Mouse (Mus musculus): ENCODE data around the gene Fam76a. TPM values are rescaled to one million over a fixed set of nuclear protein-coding genes. Genes with fewer than 3 reads are reported as not detected.
"Not testable (repeated sequence)": the region's sequence is repeated elsewhere in the genome, so short reads cannot be mapped to it uniquely, and the experiment has no call there.

Fam76a gene
- polyA plus RNA-seq, 1 experiment from 2014 or later, result 31.7 TPM

- no peak overlapping the region for H3K4me3 ChIP-seq (ENCODE audit: low read depth, low read length)
- H3K27me3 ChIP-seq (ENCODE audit: control insufficient read depth, insufficient read depth, low read length), result 0 out of 2 replicates have a peak, but pooled peaks cover 2% of the 10 kb centered on the region
- H3K4me2 ChIP-seq, result 0 out of 2 replicates have a peak overlapping the region, but pooled peaks have one; percentile 6
- no peak for DNase-seq (ENCODE audit: low spot score, missing footprints)
- peak overlapping the region; percentile 44 for H3K27ac ChIP-seq (ENCODE audit: low read depth, low read length)
- H3K9ac ChIP-seq (ENCODE audit: low read length), result no peak overlapping the region
- H3K4me1 ChIP-seq (ENCODE audit: control insufficient read depth, insufficient read depth, low read length), result peaks cover 4% of the 10 kb centered on the region
- H3K36me3 ChIP-seq (ENCODE audit: control insufficient read depth, insufficient read depth, low read length), result no peaks in the 10 kb centered on the region
- 64% methylated on average over 12 of the region's 12 CpGs for WGBS
- no peak for ATAC-seq (ENCODE audit: low FRiP score)
- no peaks in the 10 kb centered on the region for H3K9me3 ChIP-seq (ENCODE audit: control insufficient read depth, low read length)
Measured at GRCm38 (mm10) chr4:132938181-132938941, 16.0 kb upstream of the Fam76a start.

- DNase-seq (ENCODE audit: low spot score, missing footprints), result peak; percentile 90
Measured at GRCm38 (mm10) chr4:132934639-132935038, 12.3 kb upstream of the Fam76a start.

GRCm38 (mm10) chr4:132932752-132933404 lies 10.5 kb upstream of the Fam76a start:
- ATAC-seq (ENCODE audit: low FRiP score), result no peak
- WGBS, result 84% methylated on average over 4 of the region's 4 CpGs
- no peaks in the 10 kb centered on the region for H3K9me3 ChIP-seq (ENCODE audit: control insufficient read depth, low read length)

More at GRCm38 (mm10) chr4:132934639-132935038, 12.3 kb upstream of the Fam76a start:
- Histone ChIP-seq H3K4me1 (ENCODE audit: control insufficient read depth, insufficient read depth, low read length) (peaks cover 4% of the 10 kb centered on the region), H3K9ac (ENCODE audit: low read length) (no peak overlapping the region), H3K4me2 (no peak overlapping the region), H3K36me3 (ENCODE audit: control insufficient read depth, insufficient read depth, low read length) (no peaks in the 10 kb centered on the region), H3K4me3 (ENCODE audit: low read depth, low read length) (no peak overlapping the region), H3K9me3 (ENCODE audit: control insufficient read depth, low read length) (no peaks in the 10 kb centered on the region), H3K27ac (ENCODE audit: low read depth, low read length) (no peak overlapping the region), H3K27me3 (ENCODE audit: control insufficient read depth, insufficient read depth, low read length) (no peaks in the 10 kb centered on the region)
- ATAC-seq (ENCODE audit: low FRiP score), result 0 out of 2 replicates have a peak, but pooled peaks have one; percentile 27
- WGBS, result 19% methylated on average over 7 of the region's 7 CpGs

GRCm38 (mm10) chr4:132930784-132931183 lies 8.4 kb upstream of the Fam76a start:
- H3K4me2 ChIP-seq, result no peak overlapping the region
- no peaks in the 10 kb centered on the region for H3K9me3 ChIP-seq (ENCODE audit: control insufficient read depth, low read length)
- no peak for ATAC-seq (ENCODE audit: low FRiP score)
- DNase-seq (ENCODE audit: low spot score, missing footprints), result peak; percentile 92
- H3K27me3 ChIP-seq (ENCODE audit: control insufficient read depth, insufficient read depth, low read length), result no peaks in the 10 kb centered on the region
- no peak overlapping the region for H3K4me3 ChIP-seq (ENCODE audit: low read depth, low read length)
- peaks cover 4% of the 10 kb centered on the region for H3K4me1 ChIP-seq (ENCODE audit: control insufficient read depth, insufficient read depth, low read length)
- no peaks in the 10 kb centered on the region for H3K36me3 ChIP-seq (ENCODE audit: control insufficient read depth, insufficient read depth, low read length)
- no peak overlapping the region for H3K27ac ChIP-seq (ENCODE audit: low read depth, low read length)
- WGBS, result 7% methylated on average over 8 of the region's 8 CpGs
- H3K9ac ChIP-seq (ENCODE audit: low read length), result no peak overlapping the region

More at GRCm38 (mm10) chr4:132932752-132933404, 10.5 kb upstream of the Fam76a start:
- Histone ChIP-seq H3K27me3 (ENCODE audit: control insufficient read depth, insufficient read depth, low read length) (no peaks in the 10 kb centered on the region), H3K36me3 (ENCODE audit: control insufficient read depth, insufficient read depth, low read length) (no peaks in the 10 kb centered on the region), H3K4me3 (ENCODE audit: low read depth, low read length) (no peak overlapping the region), H3K4me2 (no peak overlapping the region), H3K4me1 (ENCODE audit: control insufficient read depth, insufficient read depth, low read length) (peaks cover 4% of the 10 kb centered on the region), H3K9ac (ENCODE audit: low read length) (no peak overlapping the region), H3K27ac (ENCODE audit: low read depth, low read length) (no peak overlapping the region)
- no peak for DNase-seq (ENCODE audit: low spot score, missing footprints)

- H3K4me3 ChIP-seq (ENCODE audit: low read depth, low read length); ATAC-seq (ENCODE audit: low FRiP score): not testable (repeated sequence)
- 72% methylated on average over 2 of the region's 2 CpGs for WGBS
Measured at GRCm38 (mm10) chr4:132926520-132926919, 4.2 kb upstream of the Fam76a start.

GRCm38 (mm10) chr4:132922061-132922530 lies 262 bp downstream of the Fam76a start:
- peak overlapping the region; percentile 96 for H3K4me3 ChIP-seq (ENCODE audit: low read depth, low read length)
- ATAC-seq (ENCODE audit: low FRiP score), result peak; percentile 67; the same call in 1 of the 2 replicates
- under 1% methylated on average over 41 of the region's 50 CpGs for WGBS
- no peaks in the 10 kb centered on the region for H3K27me3 ChIP-seq (ENCODE audit: control insufficient read depth, insufficient read depth, low read length)
- H3K27ac ChIP-seq (ENCODE audit: low read depth, low read length), result peak overlapping the region; percentile 74
- peak; percentile 97 for DNase-seq (ENCODE audit: low spot score, missing footprints)
- H3K4me1 ChIP-seq (ENCODE audit: control insufficient read depth, insufficient read depth, low read length), result peaks cover 10% of the 10 kb centered on the region
- no peaks in the 10 kb centered on the region; the same call in 1 of the 2 replicates for H3K36me3 ChIP-seq (ENCODE audit: control insufficient read depth, insufficient read depth, low read length)
- H3K4me2 ChIP-seq, result peak overlapping the region; percentile 82
- no peaks in the 10 kb centered on the region for H3K9me3 ChIP-seq (ENCODE audit: control insufficient read depth, low read length)
- H3K9ac ChIP-seq (ENCODE audit: low read length), result peak overlapping the region; percentile 89

More at GRCm38 (mm10) chr4:132926520-132926919, 4.2 kb upstream of the Fam76a start:
- not testable (repeated sequence) for H3K9ac ChIP-seq (ENCODE audit: low read length); H3K9me3 ChIP-seq (ENCODE audit: control insufficient read depth, low read length); H3K4me1 ChIP-seq (ENCODE audit: control insufficient read depth, insufficient read depth, low read length); H3K27me3 ChIP-seq (ENCODE audit: control insufficient read depth, insufficient read depth, low read length); H3K36me3 ChIP-seq (ENCODE audit: control insufficient read depth, insufficient read depth, low read length); H3K27ac ChIP-seq (ENCODE audit: low read depth, low read length); DNase-seq (ENCODE audit: low spot score, missing footprints); H3K4me2 ChIP-seq

- Histone ChIP-seq H3K36me3 (ENCODE audit: control insufficient read depth, insufficient read depth, low read length) (no peaks in the 10 kb centered on the region; the same call in 1 of the 2 replicates), H3K4me3 (ENCODE audit: low read depth, low read length) (peak overlapping the region; percentile 96), H3K4me1 (ENCODE audit: control insufficient read depth, insufficient read depth, low read length) (peaks cover 10% of the 10 kb centered on the region), H3K4me2 (peak overlapping the region; percentile 82), H3K27ac (ENCODE audit: low read depth, low read length) (no peak overlapping the region), H3K27me3 (ENCODE audit: control insufficient read depth, insufficient read depth, low read length) (no peaks in the 10 kb centered on the region), H3K9me3 (ENCODE audit: control insufficient read depth, low read length) (no peaks in the 10 kb centered on the region), H3K9ac (ENCODE audit: low read length) (peak overlapping the region; percentile 89)
- DNase-seq (ENCODE audit: low spot score, missing footprints), result no peak
- WGBS, result 44% methylated on average over 12 of the region's 12 CpGs
- ATAC-seq (ENCODE audit: low FRiP score), result no peak
Measured at GRCm38 (mm10) chr4:132921488-132921887, 870 bp downstream of the Fam76a start.

- Histone ChIP-seq H3K4me1 (ENCODE audit: control insufficient read depth, insufficient read depth, low read length) (peaks cover 10% of the 10 kb centered on the region), H3K27me3 (ENCODE audit: control insufficient read depth, insufficient read depth, low read length) (no peaks in the 10 kb centered on the region), H3K27ac (ENCODE audit: low read depth, low read length) (no peak overlapping the region), H3K9me3 (ENCODE audit: control insufficient read depth, low read length) (no peaks in the 10 kb centered on the region), H3K36me3 (ENCODE audit: control insufficient read depth, insufficient read depth, low read length) (no peaks in the 10 kb centered on the region; the same call in 1 of the 2 replicates), H3K4me2 (no peak overlapping the region), H3K4me3 (ENCODE audit: low read depth, low read length) (no peak overlapping the region), H3K9ac (ENCODE audit: low read length) (no peak overlapping the region)
- ATAC-seq (ENCODE audit: low FRiP score) (no peak), DNase-seq (ENCODE audit: low spot score, missing footprints) (no peak)
- WGBS, result 94% methylated on average over 4 of the region's 4 CpGs
Measured at GRCm38 (mm10) chr4:132920171-132920570, 2.2 kb downstream of the Fam76a start.

GRCm38 (mm10) chr4:132918493-132918892 lies 3.9 kb downstream of the Fam76a start:
- not testable (repeated sequence) for H3K4me2 ChIP-seq; H3K27ac ChIP-seq (ENCODE audit: low read depth, low read length); H3K4me3 ChIP-seq (ENCODE audit: low read depth, low read length); DNase-seq (ENCODE audit: low spot score, missing footprints); H3K27me3 ChIP-seq (ENCODE audit: control insufficient read depth, insufficient read depth, low read length); ATAC-seq (ENCODE audit: low FRiP score); H3K9ac ChIP-seq (ENCODE audit: low read length); H3K4me1 ChIP-seq (ENCODE audit: control insufficient read depth, insufficient read depth, low read length); H3K9me3 ChIP-seq (ENCODE audit: control insufficient read depth, low read length); H3K36me3 ChIP-seq (ENCODE audit: control insufficient read depth, insufficient read depth, low read length)
- WGBS, result 78% methylated on average over 6 of the region's 6 CpGs
